Mouse (Mus musculus): ENCODE results near the gene Clpsl2.

DNA sequence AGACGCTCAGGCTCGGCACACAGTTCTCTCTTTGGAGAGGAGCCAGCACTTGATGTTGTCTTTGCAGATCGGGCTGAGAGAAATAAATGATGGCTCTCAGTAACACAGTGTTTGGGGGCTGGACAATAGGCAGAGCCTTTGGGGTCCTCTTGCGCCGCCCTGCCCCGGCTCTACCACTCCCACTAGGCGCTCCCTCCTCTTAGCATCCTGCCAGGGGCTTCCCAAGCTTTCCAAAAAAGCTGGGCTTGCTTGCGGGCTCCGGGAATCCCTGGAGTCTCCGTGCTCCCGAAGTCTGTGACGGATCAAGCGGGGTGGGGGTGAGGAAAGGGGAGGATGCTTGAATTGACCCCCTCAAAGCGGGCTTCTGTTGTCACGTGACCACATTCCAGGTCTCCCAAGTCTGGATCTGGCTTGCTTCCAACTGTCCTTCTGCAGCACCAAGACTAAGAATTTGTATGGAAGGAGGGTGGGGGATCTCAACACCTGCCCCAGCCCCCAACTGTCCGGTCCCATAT lies 31.7 kb upstream of the Clpsl2 start, which contains the start of gene Fkbp5:
- TF ChIP-seq MYOG (IDR thresholded peaks at IDR 0.05; ENCODE audit: control insufficient read depth, extremely low read depth, insufficient read length): no peak
- no peak for TF ChIP-seq CTCF (IDR thresholded peaks at IDR 0.05; ENCODE audit: control insufficient read depth, insufficient read depth, insufficient read length)
- TF ChIP-seq MAX (IDR thresholded peaks at IDR 0.05): no peak

Data from C2C12 (cell line).